Mouse (Mus musculus) heart, adult 11 months (tissue): ENCODE data around the gene Snx1.

ENCODE experiments used
- DNase-seq: peaks from one replicate; pipeline ENCODE4 v3.0.0; 2022

The Snx1 gene

DNA sequence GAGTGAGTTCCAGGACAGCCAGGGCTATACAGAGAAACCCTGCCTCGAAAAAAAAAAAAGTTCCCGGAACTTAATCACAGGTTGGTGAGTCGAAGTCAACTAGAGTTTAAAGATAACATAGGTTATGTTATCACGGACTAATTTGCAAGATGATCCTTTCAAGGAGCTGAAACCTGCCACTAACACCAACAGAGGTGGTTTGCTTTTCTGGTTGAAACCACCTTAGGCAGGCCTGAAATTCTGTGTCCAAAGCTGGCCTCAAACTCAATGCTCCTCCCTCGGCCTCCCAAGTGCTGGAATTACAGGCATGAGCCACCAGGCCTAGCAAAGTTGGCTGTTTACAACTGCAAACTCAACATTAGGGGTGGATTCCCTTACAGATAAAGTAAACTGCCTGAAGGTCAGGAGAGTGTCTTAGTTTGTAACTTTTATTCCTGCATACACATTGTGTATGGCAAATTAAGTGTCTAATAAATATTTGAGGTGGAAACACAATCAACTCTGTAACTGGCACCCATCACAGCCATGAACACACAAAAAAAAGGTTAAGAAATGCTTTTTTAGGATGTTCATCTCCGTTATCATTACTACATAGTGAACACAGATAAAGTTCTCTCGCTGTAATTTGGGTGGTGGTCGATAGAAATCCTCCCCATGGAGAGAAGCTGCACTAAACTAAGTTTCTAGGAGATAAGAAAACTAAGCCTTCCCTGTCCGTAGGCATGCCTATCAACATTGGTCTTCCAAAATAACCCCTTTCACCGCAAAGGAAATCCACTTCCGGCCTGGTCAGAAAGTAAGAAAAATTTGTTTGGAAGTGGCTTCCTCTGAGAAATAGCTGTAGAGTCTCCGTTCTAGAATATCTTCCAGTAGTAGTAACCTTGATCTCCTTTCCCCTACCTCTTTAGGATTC is 588 bp downstream of the Snx1 start:
- DNase-seq, result peak; percentile 90

- peak; percentile 100 for DNase-seq
These were observed 1.5 kb downstream of the Snx1 start for GRCm38 (mm10) chr9:66124681-66125542.

- DNase-seq, result no peak
These were observed 2.3 kb downstream of the Snx1 start for GRCm38 (mm10) chr9:66124111-66124531.

GRCm38 (mm10) chr9:66123648-66124047 is 2.7 kb downstream of the Snx1 start:
- DNase-seq, result no peak

DNA sequence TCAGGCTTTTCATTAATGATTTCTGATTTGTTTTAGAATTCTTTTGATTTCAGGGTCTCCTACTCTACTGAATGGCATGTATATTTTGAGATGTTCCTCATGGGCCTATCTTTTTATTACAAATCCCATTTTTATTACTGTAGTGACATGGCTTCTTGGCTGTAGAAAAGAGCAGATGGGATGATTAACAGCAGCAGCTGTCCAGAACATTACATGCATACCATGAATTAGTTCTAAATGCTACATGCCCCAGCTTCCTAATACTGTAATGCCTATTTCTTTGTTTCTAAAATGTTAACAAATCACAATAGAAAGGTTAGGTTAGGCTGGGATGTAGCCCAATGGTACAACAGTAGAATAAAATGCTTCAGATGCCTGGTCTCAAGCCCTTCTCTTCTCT is 5.0 kb downstream of the Snx1 start:
- DNase-seq, result no peak

GRCm38 (mm10) chr9:66120945-66121344 is 5.4 kb downstream of the Snx1 start:
- DNase-seq, result peak; percentile 15

DNA sequence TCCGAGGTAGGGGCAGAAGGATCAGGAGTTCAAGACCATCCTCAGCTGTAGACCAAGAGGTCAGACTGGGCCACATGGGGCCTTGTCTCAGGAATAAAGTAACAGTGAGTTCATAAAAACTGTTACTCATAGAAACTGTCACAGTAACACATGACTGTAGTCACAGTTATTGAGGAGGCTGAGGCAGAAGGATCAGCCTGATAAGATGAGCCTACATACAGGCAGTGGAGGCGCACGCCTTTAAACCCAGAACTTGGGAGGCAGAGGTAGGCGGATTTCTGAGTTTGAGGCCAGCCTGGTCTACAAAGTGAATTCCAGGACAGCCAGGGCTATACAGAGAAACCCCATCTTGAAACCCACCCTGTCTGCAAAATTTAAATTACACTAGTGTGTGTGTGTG is 6.3 kb downstream of the Snx1 start:
- DNase-seq, result peak; percentile 54

GRCm38 (mm10) chr9:66119498-66119897 is 6.9 kb downstream of the Snx1 start:
- no peak for DNase-seq

- DNase-seq, result peak; percentile 96
These were observed 9.5 kb downstream of the Snx1 start for GRCm38 (mm10) chr9:66116890-66117289.

DNA sequence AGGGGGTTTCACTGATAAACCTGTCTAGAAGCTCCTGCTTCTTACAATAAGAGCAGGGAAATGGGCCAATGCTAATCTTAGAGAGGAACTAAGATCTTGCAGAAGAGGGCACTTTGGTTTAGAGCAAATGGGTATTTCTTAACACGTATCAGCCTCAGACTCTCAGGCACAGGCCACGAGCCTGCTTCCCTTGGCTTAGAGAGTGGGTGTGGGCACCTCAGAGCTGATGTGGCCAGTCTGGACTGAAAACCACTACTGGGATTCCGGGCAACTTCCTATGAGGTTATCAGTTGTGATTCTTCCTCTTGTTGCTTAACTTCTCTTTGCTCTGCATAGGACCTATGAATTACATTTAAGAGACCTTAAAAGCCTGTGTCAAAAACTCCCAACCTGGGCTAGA is 12.0 kb downstream of the Snx1 start:
- DNase-seq, result peak; percentile 92

DNA sequence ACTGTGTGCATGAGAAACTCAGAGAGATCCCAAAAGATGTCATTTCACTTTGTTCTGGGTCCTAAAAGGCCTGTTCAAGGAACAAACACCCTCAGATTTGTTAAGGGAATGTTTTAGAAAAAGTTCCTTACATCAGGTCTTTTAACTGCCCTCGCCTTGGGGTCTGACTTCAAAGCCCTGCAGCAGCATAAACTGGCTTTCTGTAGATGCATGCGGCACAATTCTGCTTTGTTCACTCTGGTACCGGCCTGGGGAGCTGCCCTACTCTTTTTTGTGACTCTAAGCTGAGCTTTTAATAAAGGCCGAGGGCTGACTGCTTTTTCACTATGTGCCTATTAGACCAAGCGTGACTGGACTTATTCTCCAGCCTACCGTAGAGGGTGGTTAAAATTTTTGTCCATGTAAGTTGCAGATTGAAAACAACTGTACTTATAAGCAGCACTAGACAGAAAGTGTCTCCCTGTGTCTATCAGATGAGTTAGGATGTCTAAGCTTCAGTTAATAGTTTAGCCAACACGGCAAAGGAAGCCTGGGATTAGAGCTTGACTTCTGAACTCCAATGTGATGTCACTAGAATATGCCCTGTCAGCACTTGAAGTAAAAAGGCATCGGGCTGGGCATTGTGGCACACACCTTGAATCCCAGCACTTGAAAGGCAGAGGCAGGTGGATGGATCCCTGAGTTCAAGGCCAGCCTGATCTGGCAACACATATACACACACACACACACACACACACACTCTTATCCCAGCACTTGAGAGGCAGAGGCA is 15.6 kb downstream of the Snx1 start:
- DNase-seq, result peak; percentile 64

DNA sequence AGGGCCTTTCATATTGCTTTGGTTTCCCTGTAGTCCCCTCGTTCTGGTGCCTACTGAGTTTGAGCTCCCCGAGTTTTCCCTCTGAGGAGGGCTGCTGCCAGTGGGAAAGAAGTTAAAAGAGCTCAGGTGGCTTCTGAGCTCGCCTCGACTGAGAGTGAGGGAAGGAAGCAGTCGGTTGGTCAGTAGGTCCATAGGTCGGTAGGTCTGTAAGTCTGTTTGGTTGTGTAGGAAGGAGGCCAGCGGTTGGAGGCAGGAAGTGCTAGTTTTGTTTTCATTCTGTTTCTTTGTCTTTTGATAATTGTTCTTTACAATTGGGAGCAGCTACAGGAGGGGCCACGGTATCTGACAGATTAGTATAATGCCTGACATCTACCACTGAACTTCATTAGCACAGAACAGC is 16.3 kb downstream of the Snx1 start:
- peak; percentile 25 for DNase-seq

DNA sequence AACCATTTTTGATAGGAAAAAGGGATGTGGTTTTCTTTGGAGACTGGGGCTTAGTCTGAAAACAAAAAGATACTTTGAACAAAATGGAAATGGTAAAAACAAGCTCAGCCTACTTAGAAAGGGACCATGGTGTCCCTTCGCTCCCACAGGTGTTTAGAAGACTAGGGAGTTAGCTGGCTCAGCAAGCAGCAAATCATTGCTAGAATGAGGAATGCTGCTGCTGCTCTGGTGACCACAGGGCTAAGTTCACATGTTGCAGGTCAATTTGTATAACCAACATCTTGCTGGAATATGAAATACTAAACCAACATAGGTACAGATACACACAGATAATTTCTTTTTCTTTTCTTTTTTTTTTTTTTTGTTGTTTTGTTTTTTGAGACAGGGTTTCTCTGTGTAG is 16.8 kb downstream of the Snx1 start:
- peak; percentile 23 for DNase-seq

GRCm38 (mm10) chr9:66105168-66105567 is 21.2 kb downstream of the Snx1 start:
- peak; percentile 35 for DNase-seq

GRCm38 (mm10) chr9:66104601-66105000 is 21.8 kb downstream of the Snx1 start:
- DNase-seq, result no peak

GRCm38 (mm10) chr9:66102668-66103067 is 23.7 kb downstream of the Snx1 start:
- peak; percentile 21 for DNase-seq

- DNase-seq, result peak; percentile 68
These were observed 24.8 kb downstream of the Snx1 start for GRCm38 (mm10) chr9:66101577-66101976.

DNA sequence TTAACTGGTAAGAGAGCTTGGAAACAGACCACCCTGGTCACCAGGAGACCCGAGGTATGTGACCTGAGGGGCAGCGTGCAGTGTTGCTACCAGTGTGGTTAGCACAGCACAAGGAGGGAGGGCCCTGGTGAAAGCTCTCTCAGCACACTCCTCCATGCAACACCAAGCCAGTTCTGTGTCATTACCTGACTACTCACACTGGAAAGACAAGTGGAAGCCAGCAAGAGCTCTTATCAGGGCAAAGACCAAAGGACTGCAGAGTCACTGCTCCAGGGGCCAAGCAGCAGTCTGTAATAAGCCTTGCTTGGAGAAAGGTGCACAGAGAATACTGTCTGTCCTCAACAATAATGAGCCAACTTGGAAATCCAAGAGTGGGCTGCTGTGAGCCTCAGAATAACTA is 33.7 kb downstream of the Snx1 start:
- DNase-seq, result no peak

- no peak for DNase-seq
These were observed 34.8 kb downstream of the Snx1 start for GRCm38 (mm10) chr9:66091327-66092231.

- DNase-seq, result no peak
These were observed 35.7 kb downstream of the Snx1 start for GRCm38 (mm10) chr9:66090593-66091244.

DNA sequence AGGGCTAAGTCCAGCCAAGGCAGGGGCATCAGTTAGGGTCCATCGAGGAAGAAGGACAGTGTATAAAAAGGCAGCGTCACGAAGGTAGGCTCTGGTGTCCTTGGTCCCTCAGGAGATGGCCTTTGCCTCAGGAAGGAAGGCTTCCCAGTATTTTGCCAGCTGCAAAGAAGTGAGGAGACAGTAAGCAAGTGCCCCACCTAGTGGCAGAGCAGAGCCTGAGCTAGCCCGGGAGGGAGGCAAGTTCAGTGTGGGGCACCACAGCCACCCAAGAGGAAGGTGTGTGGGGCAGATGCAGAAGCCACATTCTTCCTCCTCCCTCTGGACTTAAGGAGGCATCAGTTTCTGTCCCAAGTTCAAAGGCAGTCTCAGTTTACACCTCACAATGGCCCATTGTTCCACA is 38.0 kb downstream of the Snx1 start:
- peak; percentile 94 for DNase-seq
